Mouse (Mus musculus): ENCODE measurements around the gene Hspa1l.
A peak's percentile ranks its signal among the peaks of the same experiment; 100 is the strongest.
"Not testable (repeated sequence)": the region's sequence is repeated elsewhere in the genome, so short reads cannot be mapped to it uniquely, and the experiment has no call there.

Hspa1l gene

GRCm38 (mm10) chr17:35003022-35003838, 30.7 kb downstream of the Hspa1l start:
- no peak for DNase-seq (ENCODE audit: low spot score in 2 of 2)

- DNase-seq (ENCODE audit: low spot score in 2 of 2): no peak
Observed at GRCm38 (mm10) chr17:35004075-35004717, 31.7 kb downstream of the Hspa1l start.

- DNase-seq (ENCODE audit: low spot score in 2 of 2): no peak
Observed at GRCm38 (mm10) chr17:35005158-35005557, 32.7 kb downstream of the Hspa1l start.

- DNase-seq (ENCODE audit: low spot score in 2 of 2): not testable (repeated sequence)
Observed at GRCm38 (mm10) chr17:35005902-35006301, 33.4 kb downstream of the Hspa1l start.

- no peak for DNase-seq (ENCODE audit: low spot score in 2 of 2)
Observed at GRCm38 (mm10) chr17:35007387-35007991, 35.0 kb downstream of the Hspa1l start.

- no peak for DNase-seq (ENCODE audit: low spot score in 2 of 2)
Observed at GRCm38 (mm10) chr17:35009586-35009985, 37.1 kb downstream of the Hspa1l start.

GRCm38 (mm10) chr17:35011440-35011839, 38.9 kb downstream of the Hspa1l start:
- no peak for DNase-seq (ENCODE audit: low spot score in 2 of 2)

- no peak for DNase-seq (ENCODE audit: low spot score in 2 of 2)
Observed at GRCm38 (mm10) chr17:35012430-35012829, 39.9 kb downstream of the Hspa1l start.

GRCm38 (mm10) chr17:35013221-35013620, 40.7 kb downstream of the Hspa1l start:
- no peak for DNase-seq (ENCODE audit: low spot score in 2 of 2)

- DNase-seq (ENCODE audit: low spot score in 2 of 2): no peak
Observed at GRCm38 (mm10) chr17:35015296-35015695, 42.8 kb downstream of the Hspa1l start.

GRCm38 (mm10) chr17:35016376-35016775, 43.9 kb downstream of the Hspa1l start, which contains the start of gene Vwa7:
Vwa7 (plus strand) TSS chr17:35016579.
- no peak for DNase-seq (ENCODE audit: low spot score in 2 of 2)

GRCm38 (mm10) chr17:35016791-35017705, 44.5 kb downstream of the Hspa1l start:
- DNase-seq (ENCODE audit: low spot score in 2 of 2): no peak

- DNase-seq (ENCODE audit: low spot score in 2 of 2): no peak
Observed at GRCm38 (mm10) chr17:35017706-35018030, 45.2 kb downstream of the Hspa1l start.

- no peak for DNase-seq (ENCODE audit: low spot score in 2 of 2)
Observed at GRCm38 (mm10) chr17:35018171-35018570, 45.7 kb downstream of the Hspa1l start.

GRCm38 (mm10) chr17:35019894-35020293, 47.4 kb downstream of the Hspa1l start:
- no peak for DNase-seq (ENCODE audit: low spot score in 2 of 2)

GRCm38 (mm10) chr17:35020551-35020950, 48.0 kb downstream of the Hspa1l start:
- no peak for DNase-seq (ENCODE audit: low spot score in 2 of 2)

GRCm38 (mm10) chr17:35021163-35021808, 48.8 kb downstream of the Hspa1l start:
- DNase-seq (ENCODE audit: low spot score in 2 of 2): peak; percentile 60 to 67

GRCm38 (mm10) chr17:35021842-35022477, 49.5 kb downstream of the Hspa1l start:
- DNase-seq (ENCODE audit: low spot score in 2 of 2): no peak

GRCm38 (mm10) chr17:35022541-35023060, 50.1 kb downstream of the Hspa1l start:
- no peak for DNase-seq (ENCODE audit: low spot score in 2 of 2)

GRCm38 (mm10) chr17:35023221-35023620, 50.7 kb downstream of the Hspa1l start:
- DNase-seq (ENCODE audit: low spot score in 2 of 2): no peak

All from right cerebral cortex, postnatal 36 days (tissue).